Mouse (Mus musculus) neural tube, embryonic 11.5 days (tissue): Measurements from ENCODE around the gene Mrap. TPM values are rescaled to one million over a fixed set of nuclear protein-coding genes. Genes with fewer than 3 reads are reported as not detected.

Source experiments
- ATAC-seq: fragments of 200-750 bp; cut with Nextera tagmentation; 2 replicates; pipeline ENCODE4 v1.8.0; 2017; ENCODE audit warnings: moderate number of reproducible peaks, mild to moderate bottlenecking, moderate TSS enrichment, moderate library complexity; ENCODE audit not compliant: insufficient read depth, low FRiP score, low TSS enrichment
- DNase-seq: peaks from one replicate; pipeline ENCODE4 v3.0.0-alpha.2; 2015; ENCODE audit warnings: low spot score
- H3K27ac ChIP-seq: fragments of 300-500 bp; sonication (generic); 2 replicates; pipeline ENCODE4 v1.5.1; 2014; ENCODE audit warnings: low read depth, mild to moderate bottlenecking, low read length
- H3K27me3 ChIP-seq: fragments of 300-500 bp; sonication (generic); 2 replicates; pipeline ENCODE4 v1.6.1; 2014; ENCODE audit warnings: mild to moderate bottlenecking, low read length, mixed read lengths; ENCODE audit not compliant: control insufficient read depth, insufficient read depth
- H3K36me3 ChIP-seq: fragments of 300-500 bp; sonication (generic); 2 replicates; pipeline ENCODE4 v1.6.1; 2014; ENCODE audit warnings: mild to moderate bottlenecking, low read length, moderate library complexity, mixed read lengths; ENCODE audit not compliant: control insufficient read depth, insufficient read depth
- H3K4me1 ChIP-seq: fragments of 300-500 bp; sonication (generic); 2 replicates; pipeline ENCODE4 v1.6.1; 2014; ENCODE audit warnings: low read length, mixed read lengths; ENCODE audit not compliant: control insufficient read depth, insufficient read depth
- H3K4me2 ChIP-seq: fragments of 300-500 bp; sonication (generic); 2 replicates; pipeline ENCODE4 v1.6.1; 2014; ENCODE audit warnings: low read depth, mild to moderate bottlenecking, moderate library complexity
- H3K4me3 ChIP-seq: fragments of 300-500 bp; sonication (generic); 2 replicates; pipeline ENCODE4 v1.5.1; 2014; ENCODE audit warnings: low read depth, low read length
- H3K9ac ChIP-seq: fragments of 300-500 bp; sonication (generic); 2 replicates; pipeline ENCODE4 v1.6.1; 2014; ENCODE audit warnings: mild to moderate bottlenecking, low read length
- H3K9me3 ChIP-seq: fragments of 300-500 bp; sonication (generic); 2 replicates; pipeline ENCODE4 v1.6.1; 2016; ENCODE audit warnings: low read length; ENCODE audit not compliant: control insufficient read depth
- WGBS: fragments of 180-500 bp; shearing (Covaris S2); extraction: QIAGEN DNeasy Blood & Tissue Kit; methylation state at CpG from one replicate; pipeline ENCODE4 v1.1.7; 2014; 5-methylcytosine and 5-hydroxymethylcytosine counted together
- polyA plus RNA-seq: library from polyadenylated mRNA; unstranded; fragments of >200 nt; fragmentation: Nextera tagmentation; extraction: Ambion mirVana; gene quantifications from 2 replicates; pipeline ENCODE4 v1.2.1, GENCODE M21; 2014

Gene Mrap
- polyA plus RNA-seq, 1 experiment from 2014 or later, result 0.38 TPM

GRCm38 (mm10) chr16:90766919-90767454 is 29.0 kb downstream of the Mrap start:
- Histone ChIP-seq H3K4me3 (no peak overlapping the region), H3K9ac (no peak overlapping the region), H3K36me3 (peaks cover 12% of the 10 kb centered on the region), H3K9me3 (no peaks in the 10 kb centered on the region), H3K27ac (no peak overlapping the region), H3K27me3 (no peaks in the 10 kb centered on the region), H3K4me1 (no peaks in the 10 kb centered on the region), H3K4me2 (no peak overlapping the region)
- WGBS, result 94% methylated on average over 15 of the region's 15 CpGs
- DNase-seq (no peak), ATAC-seq (no peak)

DNA sequence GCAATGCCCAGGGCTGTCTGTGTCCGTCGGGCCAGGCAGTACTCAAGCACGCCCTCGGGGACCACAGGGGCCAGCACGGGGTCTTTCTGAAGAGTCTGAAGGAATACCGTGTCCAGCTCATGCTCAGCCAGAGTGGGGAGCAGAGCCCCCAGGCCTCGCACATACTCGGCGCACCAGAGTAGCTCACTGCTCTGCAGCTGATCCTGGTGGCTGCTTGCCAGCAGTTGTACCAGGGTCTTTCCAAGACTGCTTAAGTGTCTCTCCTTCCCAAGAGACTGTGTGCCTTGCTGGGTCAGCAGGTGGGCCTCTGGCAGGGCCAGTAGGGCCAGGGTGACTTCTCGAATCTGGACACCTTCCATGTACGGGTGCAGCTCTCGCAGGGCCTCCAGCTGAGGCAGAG is 36.2 kb downstream of the Mrap start:
- Histone ChIP-seq H3K36me3 (peaks cover 17% of the 10 kb centered on the region), H3K27me3 (no peaks in the 10 kb centered on the region), H3K9ac (no peak overlapping the region), H3K4me3 (no peak overlapping the region), H3K27ac (no peak overlapping the region), H3K4me1 (no peaks in the 10 kb centered on the region), H3K4me2 (no peak overlapping the region), H3K9me3 (no peaks in the 10 kb centered on the region)
- 95% methylated on average over 12 of the region's 12 CpGs for WGBS
- DNase-seq, result no peak
- ATAC-seq, result no peak

- H3K4me1 ChIP-seq, result no peaks in the 10 kb centered on the region
- H3K4me3 ChIP-seq, result no peak overlapping the region
- DNase-seq, result no peak
- H3K9ac ChIP-seq, result no peak overlapping the region
- no peak overlapping the region for H3K4me2 ChIP-seq
- H3K36me3 ChIP-seq, result peaks cover 17% of the 10 kb centered on the region
- no peak for ATAC-seq
- H3K9me3 ChIP-seq, result no peaks in the 10 kb centered on the region
- no peaks in the 10 kb centered on the region for H3K27me3 ChIP-seq
- 86% methylated on average over 6 of the region's 6 CpGs for WGBS
- no peak overlapping the region for H3K27ac ChIP-seq
Observed at GRCm38 (mm10) chr16:90774646-90775045, 36.6 kb downstream of the Mrap start.

- Histone ChIP-seq H3K4me1 (no peaks in the 10 kb centered on the region), H3K27ac (no peak overlapping the region), H3K9ac (no peak overlapping the region), H3K36me3 (peaks cover 16% of the 10 kb centered on the region), H3K27me3 (no peaks in the 10 kb centered on the region), H3K4me3 (no peak overlapping the region), H3K9me3 (no peaks in the 10 kb centered on the region), H3K4me2 (no peak overlapping the region)
- DNase-seq (no peak), ATAC-seq (no peak)
- WGBS, result 85% methylated on average over 10 of the region's 10 CpGs
Observed at GRCm38 (mm10) chr16:90775946-90776520, 38.0 kb downstream of the Mrap start.

GRCm38 (mm10) chr16:90779783-90780182 is 41.8 kb downstream of the Mrap start:
- Histone ChIP-seq H3K4me1 (no peaks in the 10 kb centered on the region), H3K4me2 (no peak overlapping the region), H3K4me3 (no peak overlapping the region), H3K9me3 (no peaks in the 10 kb centered on the region), H3K27ac (no peak overlapping the region), H3K9ac (no peak overlapping the region), H3K27me3 (no peaks in the 10 kb centered on the region), H3K36me3 (peaks cover 14% of the 10 kb centered on the region)
- peak; percentile 15 for DNase-seq
- WGBS, result 64% methylated on average over 11 of the region's 11 CpGs
- ATAC-seq, result no peak

DNA sequence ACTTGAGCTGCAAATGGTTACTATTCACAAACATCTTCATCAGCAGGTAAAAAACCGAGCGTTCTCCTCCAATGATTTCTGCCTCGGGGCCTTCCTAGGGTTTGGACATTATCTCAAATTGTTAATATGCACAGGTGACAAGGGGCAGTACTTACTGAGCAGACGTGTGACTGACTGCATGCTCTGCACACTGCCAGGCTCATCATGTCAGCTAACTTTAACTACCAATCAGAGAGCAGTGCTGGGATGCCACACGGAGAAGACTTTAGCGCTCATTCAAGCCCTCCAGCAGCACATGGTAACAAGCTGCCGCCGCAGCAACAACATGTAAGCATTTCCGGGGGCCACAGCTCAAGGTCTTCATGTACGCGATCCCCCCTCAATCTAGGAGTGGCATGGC is 45.3 kb downstream of the Mrap start:
- DNase-seq, result no peak
- Histone ChIP-seq H3K9ac (no peak overlapping the region), H3K27me3 (no peaks in the 10 kb centered on the region), H3K4me2 (no peak overlapping the region), H3K4me1 (no peaks in the 10 kb centered on the region), H3K4me3 (no peak overlapping the region), H3K36me3 (peaks cover 18% of the 10 kb centered on the region), H3K27ac (no peak overlapping the region), H3K9me3 (no peaks in the 10 kb centered on the region)
- no peak for ATAC-seq
- 93% methylated on average over 11 of the region's 11 CpGs for WGBS

GRCm38 (mm10) chr16:90785257-90785656 is 47.2 kb downstream of the Mrap start:
- H3K9ac ChIP-seq, result no peak overlapping the region
- no peak overlapping the region for H3K4me2 ChIP-seq
- H3K27ac ChIP-seq, result no peak overlapping the region
- no peaks in the 10 kb centered on the region for H3K4me1 ChIP-seq
- DNase-seq, result no peak
- peaks cover 21% of the 10 kb centered on the region for H3K36me3 ChIP-seq
- H3K27me3 ChIP-seq, result no peaks in the 10 kb centered on the region
- 91% methylated on average over 4 of the region's 4 CpGs for WGBS
- no peak for ATAC-seq
- H3K4me3 ChIP-seq, result no peak overlapping the region
- no peaks in the 10 kb centered on the region for H3K9me3 ChIP-seq

- no peaks in the 10 kb centered on the region for H3K27me3 ChIP-seq
- H3K36me3 ChIP-seq, result peaks cover 18% of the 10 kb centered on the region
- H3K4me1 ChIP-seq, result no peaks in the 10 kb centered on the region
- H3K9me3 ChIP-seq, result no peaks in the 10 kb centered on the region
- H3K4me2 ChIP-seq, result no peak overlapping the region
- no peak for ATAC-seq
- WGBS, result 95% methylated on average over 6 of the region's 6 CpGs
- H3K4me3 ChIP-seq, result no peak overlapping the region
- no peak overlapping the region for H3K9ac ChIP-seq
- no peak for DNase-seq
- H3K27ac ChIP-seq, result no peak overlapping the region
Observed at GRCm38 (mm10) chr16:90788580-90788979, 50.6 kb downstream of the Mrap start.

DNA sequence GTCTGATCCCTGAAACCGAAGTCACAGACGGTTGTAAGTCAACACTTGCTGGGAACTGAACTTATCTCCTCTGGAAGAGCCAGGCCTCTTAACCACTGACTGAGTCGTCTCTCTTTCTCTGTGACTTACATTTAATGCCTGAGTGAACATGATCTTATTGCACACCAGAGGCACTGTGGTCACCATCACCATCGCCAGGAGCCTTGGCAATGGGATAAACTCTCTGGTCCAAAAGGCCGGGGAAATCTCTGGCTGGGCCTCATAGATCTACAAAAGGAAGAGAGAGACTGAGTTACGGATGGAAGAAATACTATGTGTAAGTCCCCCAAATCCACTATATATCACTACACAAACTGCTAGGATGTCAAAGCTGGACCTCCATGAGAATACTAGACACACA is 52.9 kb downstream of the Mrap start:
- DNase-seq (no peak), ATAC-seq (no peak)
- peaks cover 16% of the 10 kb centered on the region for H3K36me3 ChIP-seq
- H3K9ac ChIP-seq, result no peak overlapping the region
- no peaks in the 10 kb centered on the region for H3K4me1 ChIP-seq
- WGBS, result 94% methylated on average over 6 of the region's 6 CpGs
- no peaks in the 10 kb centered on the region for H3K27me3 ChIP-seq
- no peak overlapping the region for H3K4me3 ChIP-seq
- no peaks in the 10 kb centered on the region for H3K9me3 ChIP-seq
- no peak overlapping the region for H3K27ac ChIP-seq
- H3K4me2 ChIP-seq, result no peak overlapping the region
